Mouse (Mus musculus) kidney, adult 8-10 months (tissue): ENCODE measurements around the gene Psmd8.

ENCODE experiments used
- DNase-seq, 2 experiments: peaks; one replicate each; pipeline ENCODE4 v3.0.0; 2022

The Psmd8 gene

GRCm38 (mm10) chr7:29134230-29134629 lies 46.3 kb downstream of the Psmd8 start:
- DNase-seq = no peak

- DNase-seq = no peak
Observed at GRCm38 (mm10) chr7:29128725-29129124, 51.8 kb downstream of the Psmd8 start.

GRCm38 (mm10) chr7:29126173-29126915 lies 54.2 kb downstream of the Psmd8 start:
- peak; percentile 59 to 79 for DNase-seq

- DNase-seq = peak; percentile 11 to 30
Observed at GRCm38 (mm10) chr7:29124970-29125369, 55.5 kb downstream of the Psmd8 start, which contains the start of gene Ryr1. Gene Ryr1 (minus strand): TSS chr7:29125179.
